Mouse (Mus musculus): ENCODE results near the gene Pctp.

DNA sequence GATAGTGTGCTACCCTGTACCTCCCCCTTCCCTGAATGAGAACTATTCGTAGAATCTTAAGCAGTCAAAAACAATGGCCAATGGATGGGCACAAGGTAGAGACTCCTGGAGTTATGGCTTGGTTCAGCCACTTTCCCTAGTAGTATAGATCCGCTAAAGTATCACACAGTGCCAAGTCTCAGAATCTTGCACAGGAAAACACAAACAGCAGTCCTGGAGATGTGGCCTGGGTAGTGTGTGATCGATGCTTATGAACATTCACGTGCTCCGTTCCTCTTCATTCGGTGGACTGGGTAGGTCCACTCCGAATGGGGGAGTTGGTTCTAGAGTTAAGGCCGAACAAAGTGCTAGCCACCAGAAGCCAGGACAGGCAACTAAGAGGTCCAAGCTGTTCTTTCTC lies 26.1 kb upstream of the Pctp start:
- TF ChIP-seq CTCF (IDR thresholded peaks at IDR 0.05; ENCODE audit: low read depth): no peak
- no peak for TF ChIP-seq EP300 (IDR thresholded peaks at IDR 0.05; ENCODE audit: low read depth)

All from liver, embryonic 14.5 days (tissue).